Mouse (Mus musculus) kidney, postnatal 36 days (tissue): ENCODE measurements at regions not wholly inside any gene's neighbourhood (a gene's known extent, or its start where the extent isn't known, plus 50 kb on each side); places are given as distances from the start of the nearest gene placed in this dataset.

Source experiments
- DNase-seq, 2 experiments: peaks; one replicate each; pipeline ENCODE4 v3.0.0; 2021 to 2022; ENCODE audit warnings: mixed read lengths in 2 of 2

DNA sequence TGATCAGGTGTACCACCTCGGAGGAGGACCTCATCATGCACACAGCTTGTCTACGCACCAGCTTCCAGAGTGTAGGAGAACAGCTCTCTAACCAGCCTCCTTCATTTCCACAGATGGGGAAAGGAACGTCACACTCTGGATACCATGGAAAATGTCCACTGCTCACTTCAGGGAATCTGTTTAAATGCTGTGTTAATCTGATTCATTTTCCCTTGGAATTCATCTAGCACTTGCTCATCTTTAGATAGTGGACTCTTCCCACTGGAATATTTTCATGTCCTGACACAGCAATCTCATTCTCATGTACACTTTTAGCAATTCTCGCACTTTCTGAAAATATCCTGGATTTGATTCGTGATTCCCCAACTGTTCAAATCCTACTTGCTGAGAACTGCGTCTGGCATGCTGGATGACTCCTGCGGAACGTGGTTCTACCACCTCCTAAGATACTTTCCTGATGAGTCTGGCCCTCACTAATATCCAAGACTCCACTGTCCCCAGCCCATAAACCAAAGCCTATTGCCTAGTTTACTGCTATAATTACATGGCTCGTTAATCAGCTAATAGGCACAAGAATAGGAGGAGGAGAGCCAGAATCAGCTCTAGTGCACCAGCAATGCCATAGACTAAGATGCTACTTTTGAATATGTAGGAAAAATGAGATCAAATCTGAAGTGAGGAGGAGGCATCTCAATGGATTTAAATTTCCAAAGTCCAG is 56.0 kb upstream of the Bdnf start:
- no peak for DNase-seq

DNA sequence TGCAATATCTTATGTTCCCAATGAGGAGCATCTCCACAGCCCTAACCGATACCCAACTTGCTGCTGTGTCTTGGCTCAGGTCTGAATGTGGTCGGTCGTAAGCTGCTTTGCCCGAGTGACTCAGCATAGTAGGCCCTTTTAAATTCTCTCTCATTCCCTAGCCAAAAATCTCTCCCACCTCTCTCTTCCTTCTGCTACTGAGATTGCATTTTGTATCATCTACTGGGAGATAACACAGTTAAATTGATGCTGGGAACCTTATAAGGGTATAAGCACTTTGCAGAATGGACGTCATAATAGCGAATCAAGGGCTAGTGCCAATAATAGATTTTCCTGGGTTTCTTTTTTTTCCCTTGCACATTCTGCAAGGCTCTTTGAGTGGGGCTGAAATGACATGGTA is 54.8 kb upstream of the Bdnf start:
- no peak for DNase-seq

- DNase-seq, result no peak
Observed at GRCm38 (mm10) chr2:109621595-109621994, 52.9 kb upstream of the Bdnf start.
